Mouse (Mus musculus): Measurements from ENCODE around the gene Emc3. TPM values are rescaled to one million over a fixed set of nuclear protein-coding genes. Genes with fewer than 3 reads are reported as not detected.

The Emc3 gene
- polyA plus RNA-seq, 1 experiment from 2014 or later = 78.4 TPM

DNA sequence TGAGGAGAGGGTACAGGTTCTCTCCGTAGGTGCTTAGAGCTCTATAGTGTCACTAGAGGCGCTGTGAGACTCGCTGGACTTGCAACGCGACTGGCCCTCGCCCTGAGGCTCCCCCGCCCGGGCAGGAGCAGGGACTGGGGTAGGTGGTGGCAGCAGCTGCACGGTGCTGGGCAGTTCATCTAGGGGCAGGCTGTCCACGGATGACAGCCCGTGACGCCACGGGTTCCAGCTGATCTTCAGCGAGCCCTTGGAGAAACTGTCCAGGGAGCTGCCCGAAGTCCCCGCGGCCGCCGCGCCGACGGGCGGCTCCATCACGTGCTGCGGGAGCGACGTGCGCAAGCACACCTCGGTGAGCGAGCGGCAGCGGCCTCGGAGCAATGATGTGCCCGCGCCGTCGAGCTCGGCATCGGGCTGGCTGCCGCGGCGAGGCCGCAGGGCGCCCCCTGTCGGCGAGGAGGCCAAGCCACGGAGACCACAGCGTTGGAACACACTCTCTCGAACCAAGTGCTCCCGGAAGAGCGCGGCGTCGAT is 37.1 kb downstream of the Emc3 start:
- ATAC-seq (ENCODE audit: low FRiP score, low TSS enrichment) = peak; percentile 88
- peak overlapping the region; percentile 62 for H3K4me2 ChIP-seq (replicated peaks; ENCODE audit: low read depth)
- under 1% methylated on average over 53 of the region's 54 CpGs for WGBS
- peak overlapping the region; percentile 70 for H3K9ac ChIP-seq (ENCODE audit: low read length)
- H3K27ac ChIP-seq (replicated peaks) = peak overlapping the region; percentile 81
- peak overlapping the region; percentile 44 for H3K4me3 ChIP-seq (ENCODE audit: low read depth, low read length)
- DNase-seq (ENCODE audit: low spot score) = peak; percentile 86
- H3K27me3 ChIP-seq (ENCODE audit: control insufficient read depth, insufficient read depth, low read length) = no peaks in the 10 kb centered on the region
- no peaks in the 10 kb centered on the region for H3K4me1 ChIP-seq (replicated peaks; ENCODE audit: control insufficient read depth, insufficient read depth)
- H3K9me3 ChIP-seq (ENCODE audit: control insufficient read depth, low read length) = no peaks in the 10 kb centered on the region
- TF ChIP-seq EP300 (optimal IDR thresholded peaks at IDR 0.05) (no peak), CTCF (IDR thresholded peaks at IDR 0.05; ENCODE audit: low read depth) (peak; percentile 79)
- H3K36me3 ChIP-seq (ENCODE audit: control insufficient read depth, insufficient read depth, low read length) = peaks cover 7% of the 10 kb centered on the region; the same call in 1 of the 2 replicates

DNA sequence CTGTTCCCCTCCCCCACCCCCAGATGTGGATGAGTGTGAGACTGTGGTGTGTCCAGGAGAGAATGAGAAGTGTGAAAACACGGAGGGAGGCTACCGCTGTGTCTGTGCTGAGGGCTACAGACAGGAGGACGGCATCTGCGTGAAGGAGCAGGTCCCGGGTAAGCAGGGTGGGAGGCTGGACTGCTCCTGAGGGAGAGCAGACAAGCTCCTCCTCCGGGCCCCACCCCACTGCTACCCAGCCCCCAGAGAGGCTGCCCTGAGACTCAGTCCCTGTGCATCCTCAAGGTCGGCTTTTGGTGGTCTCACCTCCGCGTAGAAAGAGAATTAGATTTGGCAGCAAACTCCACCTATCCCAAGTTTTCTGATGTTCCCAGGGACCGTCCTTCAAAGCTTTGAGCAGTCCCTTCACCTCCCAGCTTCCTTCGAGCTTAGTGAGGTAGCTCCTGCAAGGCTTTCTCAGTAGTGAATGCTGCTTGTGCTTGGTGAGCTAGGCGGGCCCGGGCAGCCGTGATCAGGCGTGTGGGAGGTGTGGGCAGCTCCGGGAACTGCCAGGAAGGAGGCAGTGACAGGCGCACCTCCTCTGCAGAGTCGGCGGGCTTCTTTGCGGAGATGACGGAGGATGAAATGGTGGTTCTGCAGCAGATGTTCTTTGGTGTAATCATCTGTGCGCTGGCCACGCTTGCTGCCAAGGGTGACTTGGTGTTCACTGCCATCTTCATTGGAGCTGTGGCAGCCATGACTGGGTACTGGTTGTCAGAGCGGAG is 39.2 kb downstream of the Emc3 start:
- TF ChIP-seq CTCF (IDR thresholded peaks at IDR 0.05; ENCODE audit: low read depth) = no peak
- no peak for TF ChIP-seq EP300 (optimal IDR thresholded peaks at IDR 0.05)
- H3K27ac ChIP-seq (replicated peaks) = no peak overlapping the region
- no peaks in the 10 kb centered on the region for H3K27me3 ChIP-seq (ENCODE audit: control insufficient read depth, insufficient read depth, low read length)
- no peak for DNase-seq (ENCODE audit: low spot score)
- no peak overlapping the region for H3K4me2 ChIP-seq (replicated peaks; ENCODE audit: low read depth)
- ATAC-seq (ENCODE audit: low FRiP score, low TSS enrichment) = no peak
- no peaks in the 10 kb centered on the region for H3K9me3 ChIP-seq (ENCODE audit: control insufficient read depth, low read length)
- no peak overlapping the region for H3K4me3 ChIP-seq (ENCODE audit: low read depth, low read length)
- peaks cover 7% of the 10 kb centered on the region; the same call in 1 of the 2 replicates for H3K36me3 ChIP-seq (ENCODE audit: control insufficient read depth, insufficient read depth, low read length)
- H3K9ac ChIP-seq (ENCODE audit: low read length) = no peak overlapping the region
- H3K4me1 ChIP-seq (replicated peaks; ENCODE audit: control insufficient read depth, insufficient read depth) = no peaks in the 10 kb centered on the region
- 71% methylated on average over 24 of the region's 24 CpGs for WGBS

DNA sequence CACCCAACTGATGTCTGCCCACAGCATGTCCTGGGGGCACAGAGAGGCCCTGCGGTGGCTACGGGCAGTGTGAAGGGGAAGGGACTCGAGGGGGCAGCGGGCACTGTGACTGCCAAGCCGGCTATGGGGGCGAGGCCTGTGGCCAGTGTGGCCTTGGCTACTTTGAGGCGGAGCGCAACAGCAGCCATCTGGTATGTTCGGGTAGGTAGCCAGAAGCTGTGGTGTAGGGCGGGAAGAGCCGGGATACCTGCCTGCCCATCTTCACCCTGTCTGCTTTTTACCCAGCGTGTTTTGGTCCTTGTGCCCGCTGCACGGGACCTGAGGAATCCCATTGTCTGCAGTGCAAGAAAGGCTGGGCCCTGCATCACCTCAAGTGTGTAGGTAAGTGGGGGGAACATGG is 42.0 kb downstream of the Emc3 start:
- peaks cover 7% of the 10 kb centered on the region; the same call in 1 of the 2 replicates for H3K36me3 ChIP-seq (ENCODE audit: control insufficient read depth, insufficient read depth, low read length)
- H3K4me1 ChIP-seq (replicated peaks; ENCODE audit: control insufficient read depth, insufficient read depth) = no peaks in the 10 kb centered on the region
- H3K27ac ChIP-seq (replicated peaks) = no peak overlapping the region
- no peaks in the 10 kb centered on the region for H3K9me3 ChIP-seq (ENCODE audit: control insufficient read depth, low read length)
- no peak for DNase-seq (ENCODE audit: low spot score)
- H3K9ac ChIP-seq (ENCODE audit: low read length) = no peak overlapping the region
- H3K4me2 ChIP-seq (replicated peaks; ENCODE audit: low read depth) = no peak overlapping the region
- no peak for TF ChIP-seq EP300 (optimal IDR thresholded peaks at IDR 0.05)
- TF ChIP-seq CTCF (IDR thresholded peaks at IDR 0.05; ENCODE audit: low read depth) = no peak
- 95% methylated on average over 13 of the region's 14 CpGs for WGBS
- no peak overlapping the region for H3K4me3 ChIP-seq (ENCODE audit: low read depth, low read length)
- H3K27me3 ChIP-seq (ENCODE audit: control insufficient read depth, insufficient read depth, low read length) = no peaks in the 10 kb centered on the region
- no peak for ATAC-seq (ENCODE audit: low FRiP score, low TSS enrichment)

DNA sequence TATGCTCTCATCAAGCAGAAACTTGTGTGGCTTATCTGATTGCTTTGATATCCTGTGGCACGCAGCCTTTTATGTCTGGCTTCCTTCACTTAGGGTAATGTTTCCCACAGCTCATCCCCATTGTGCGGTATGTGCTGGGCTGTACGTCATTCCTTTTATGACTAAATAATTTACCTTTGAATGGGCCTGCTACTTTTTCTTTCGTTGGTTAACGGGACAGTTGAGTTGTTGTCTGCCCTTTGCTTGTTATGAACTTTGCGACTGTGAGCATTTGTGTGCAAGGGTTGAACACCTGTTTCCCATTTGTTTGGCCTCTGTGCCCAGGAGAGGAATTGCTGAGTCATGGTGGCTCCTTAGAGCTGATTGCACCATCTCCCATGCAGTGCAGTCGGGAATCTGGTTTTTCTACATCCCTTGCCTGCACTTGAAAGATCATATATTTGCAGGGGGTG is 44.3 kb downstream of the Emc3 start:
- 40% methylated on average over 7 of the region's 7 CpGs for WGBS
- Histone ChIP-seq H3K4me2 (replicated peaks; ENCODE audit: low read depth) (no peak overlapping the region), H3K4me1 (replicated peaks; ENCODE audit: control insufficient read depth, insufficient read depth) (0 out of 2 replicates have a peak, but pooled peaks cover 2% of the 10 kb centered on the region), H3K9ac (ENCODE audit: low read length) (no peak overlapping the region), H3K9me3 (ENCODE audit: control insufficient read depth, low read length) (no peaks in the 10 kb centered on the region), H3K27ac (replicated peaks) (peak overlapping the region; percentile 63), H3K4me3 (ENCODE audit: low read depth, low read length) (no peak overlapping the region), H3K36me3 (ENCODE audit: control insufficient read depth, insufficient read depth, low read length) (peaks cover 7% of the 10 kb centered on the region; the same call in 1 of the 2 replicates), H3K27me3 (ENCODE audit: control insufficient read depth, insufficient read depth, low read length) (no peaks in the 10 kb centered on the region)
- no peak for TF ChIP-seq CTCF (IDR thresholded peaks at IDR 0.05; ENCODE audit: low read depth)
- peak; percentile 42 for TF ChIP-seq EP300 (optimal IDR thresholded peaks at IDR 0.05)
- ATAC-seq (ENCODE audit: low FRiP score, low TSS enrichment) = peak; percentile 33; the same call in 1 of the 2 replicates
- peak; percentile 62 for DNase-seq (ENCODE audit: low spot score)

DNA sequence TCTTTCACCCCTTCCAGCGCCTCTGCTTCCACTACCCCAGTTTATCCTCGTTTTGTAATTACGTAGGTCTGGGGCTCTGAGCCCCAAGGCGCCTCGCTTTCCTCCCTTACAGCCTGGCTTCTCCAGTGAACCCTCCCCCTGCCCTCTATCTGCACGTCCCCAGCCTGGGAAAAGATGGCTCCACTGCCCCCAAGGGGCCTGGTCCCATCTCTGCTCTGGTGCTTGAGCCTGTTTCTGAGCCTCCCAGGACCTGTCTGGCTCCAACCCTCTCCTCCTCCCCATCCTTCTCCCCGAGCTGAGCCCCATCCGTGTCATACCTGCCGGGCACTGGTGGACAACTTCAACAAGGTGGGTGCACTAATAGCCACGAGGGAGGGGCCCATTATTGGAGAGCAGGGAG is 47.7 kb downstream of the Emc3 start:
- 12% methylated on average over 10 of the region's 10 CpGs for WGBS
- Histone ChIP-seq H3K27ac (replicated peaks) (peak overlapping the region; percentile 70), H3K27me3 (ENCODE audit: control insufficient read depth, insufficient read depth, low read length) (no peaks in the 10 kb centered on the region), H3K4me2 (replicated peaks; ENCODE audit: low read depth) (peak overlapping the region; percentile 77), H3K4me1 (replicated peaks; ENCODE audit: control insufficient read depth, insufficient read depth) (0 out of 2 replicates have a peak, but pooled peaks cover 2% of the 10 kb centered on the region), H3K9me3 (ENCODE audit: control insufficient read depth, low read length) (no peaks in the 10 kb centered on the region), H3K36me3 (ENCODE audit: control insufficient read depth, insufficient read depth, low read length) (no peaks in the 10 kb centered on the region), H3K9ac (ENCODE audit: low read length) (peak overlapping the region; percentile 60), H3K4me3 (ENCODE audit: low read depth, low read length) (peak overlapping the region; percentile 47)
- DNase-seq (ENCODE audit: low spot score) (no peak), ATAC-seq (ENCODE audit: low FRiP score, low TSS enrichment) (no peak)
- no peak for TF ChIP-seq EP300 (optimal IDR thresholded peaks at IDR 0.05)
- peak; percentile 29 for TF ChIP-seq CTCF (IDR thresholded peaks at IDR 0.05; ENCODE audit: low read depth)

Measured in stomach, postnatal 0 days (tissue).